Mouse (Mus musculus) bone marrow, adult 2 months (tissue): ENCODE results near the gene Lmcd1.

Experiments used
- CTCF ChIP-seq: fragments of 200-500 bp; IDR thresholded peaks from 2 replicates; pipeline ENCODE4 v1.5.1; 2011; ENCODE audit warnings: low read length, control low read depth; ENCODE audit not compliant: control insufficient read depth, insufficient read depth
- POLR2A ChIP-seq: fragments of 200-500 bp; IDR thresholded peaks from 2 replicates; pipeline ENCODE4 v1.6.1; 2011; ENCODE audit warnings: low read depth, mild to moderate bottlenecking, control low read depth, low read length, borderline replicate concordance; ENCODE audit not compliant: control insufficient read depth

DNA sequence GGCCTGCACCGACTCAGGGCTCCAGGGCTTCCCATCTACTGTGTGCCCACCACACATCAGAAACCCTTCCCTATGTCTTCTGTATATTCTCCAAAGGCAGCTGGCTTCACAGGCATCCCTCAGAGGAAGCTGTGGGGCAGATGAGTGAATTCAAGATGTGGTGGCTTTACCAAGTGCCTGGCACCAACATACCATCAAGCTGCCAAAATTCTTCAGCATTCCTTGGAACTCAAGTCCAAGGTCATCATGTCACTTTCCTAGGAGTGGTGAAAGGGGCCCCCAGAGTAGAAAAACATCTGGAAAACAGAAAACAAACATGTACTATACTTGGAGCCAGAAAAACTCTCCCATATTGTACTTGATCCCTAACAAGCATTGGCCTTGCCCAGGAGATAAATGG, 85.8 kb downstream of the Lmcd1 start:
- TF ChIP-seq CTCF (no peak), POLR2A (no peak)
